Mouse (Mus musculus) retina, postnatal 1 day (tissue): Measurements from ENCODE around the gene 1700029H14Rik.

ENCODE experiments used
- DNase-seq: peaks from one replicate; pipeline ENCODE4 v3.0.0-alpha.2; 2012

1700029H14Rik gene

DNA sequence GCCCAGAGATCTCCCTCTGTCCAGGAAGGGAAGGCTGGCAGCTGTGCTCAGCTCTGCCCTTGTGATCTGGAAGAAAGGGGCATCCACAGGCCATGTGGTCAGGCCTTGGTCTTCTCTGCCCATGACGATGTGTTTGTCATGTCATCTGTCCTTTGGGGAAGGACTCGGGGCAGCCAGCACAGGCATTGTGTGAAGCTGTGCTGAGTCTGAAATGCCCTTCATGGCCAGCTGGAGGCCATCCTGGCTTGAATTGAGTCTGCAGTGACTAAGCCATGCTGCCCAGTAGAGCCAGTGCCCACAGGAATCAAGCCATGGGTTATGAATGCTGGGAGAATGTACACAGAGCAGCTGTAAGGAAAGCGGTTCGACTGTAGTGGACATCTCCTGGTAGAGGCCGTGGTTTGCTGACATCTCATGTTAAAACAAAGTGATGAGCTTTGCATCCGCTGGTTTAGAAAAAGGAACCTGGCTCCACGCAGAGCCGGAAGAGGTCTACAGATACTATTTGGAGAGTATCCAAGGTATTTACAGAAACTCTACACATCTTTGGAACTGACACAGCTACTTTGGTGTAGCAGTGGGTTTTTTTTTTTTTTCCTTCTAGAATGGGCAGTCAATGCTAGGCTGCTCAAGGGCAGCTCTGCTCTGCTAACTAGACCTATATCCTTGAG, 58.2 kb downstream of the 1700029H14Rik start:
- no peak for DNase-seq

DNA sequence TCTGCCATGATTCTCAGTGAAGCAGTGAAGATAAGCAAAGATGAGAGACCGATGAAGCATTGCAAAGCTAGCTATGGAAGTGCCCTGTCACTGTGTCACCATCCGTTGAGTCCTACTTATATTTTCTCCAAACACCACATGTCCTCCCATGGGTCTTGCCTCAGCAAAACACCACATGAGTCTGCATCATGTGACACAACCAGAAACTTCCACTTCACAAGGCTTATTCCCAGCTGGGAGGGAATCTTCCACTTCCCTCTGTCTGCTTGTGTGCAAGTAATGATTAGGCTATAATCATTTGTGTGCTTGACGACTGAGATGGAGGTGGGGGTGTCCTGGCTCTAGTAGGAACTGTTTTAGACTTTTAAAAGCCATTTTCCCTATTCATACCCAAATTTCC, 61.0 kb downstream of the 1700029H14Rik start:
- DNase-seq: no peak
